Mouse (Mus musculus) cerebellum, postnatal 25 days (tissue): ENCODE measurements around the gene Folr2.

ENCODE experiments used
- DNase-seq, 2 experiments: peaks; one replicate each; pipeline ENCODE4 v3.0.0; 2021; ENCODE audit warnings: mixed read lengths in 2 of 2

The Folr2 gene

GRCm38 (mm10) chr7:101866491-101867265, 9.7 kb upstream of the Folr2 start:
- DNase-seq = no peak

- no peak for DNase-seq
Observed at GRCm38 (mm10) chr7:101863415-101863814, 6.4 kb upstream of the Folr2 start, which contains the start of gene Anapc15. TSS of gene Anapc15 (plus strand) at chr7:101863715.

- no peak for DNase-seq
Observed at GRCm38 (mm10) chr7:101862291-101862690, 5.3 kb upstream of the Folr2 start.

GRCm38 (mm10) chr7:101860978-101861377, 4.0 kb upstream of the Folr2 start:
- DNase-seq = no peak

GRCm38 (mm10) chr7:101858362-101858761, 1.4 kb upstream of the Folr2 start:
- DNase-seq = no peak

GRCm38 (mm10) chr7:101853816-101854215, 3.2 kb downstream of the Folr2 start:
- DNase-seq = no peak

- DNase-seq = no peak
Observed at GRCm38 (mm10) chr7:101852846-101853245, 4.1 kb downstream of the Folr2 start.

- no peak for DNase-seq
Observed at GRCm38 (mm10) chr7:101851689-101852088, 5.3 kb downstream of the Folr2 start.

GRCm38 (mm10) chr7:101847934-101848333, 9.1 kb downstream of the Folr2 start:
- no peak for DNase-seq

GRCm38 (mm10) chr7:101844186-101844585, 12.8 kb downstream of the Folr2 start:
- no peak for DNase-seq

- DNase-seq = peak; percentile 87 to 91
Observed at GRCm38 (mm10) chr7:101837606-101838471, 19.2 kb downstream of the Folr2 start, which contains the start of gene Inppl1. TSS of gene Inppl1 (minus strand) at chr7:101838229.

GRCm38 (mm10) chr7:101837154-101837605, 19.8 kb downstream of the Folr2 start:
- DNase-seq = no peak

- peak; percentile 46 to 69 for DNase-seq
Observed at GRCm38 (mm10) chr7:101836271-101837153, 20.5 kb downstream of the Folr2 start.

GRCm38 (mm10) chr7:101835457-101836109, 21.4 kb downstream of the Folr2 start:
- DNase-seq = no peak

GRCm38 (mm10) chr7:101834903-101835302, 22.1 kb downstream of the Folr2 start:
- DNase-seq = no peak

GRCm38 (mm10) chr7:101833916-101834584, 22.9 kb downstream of the Folr2 start:
- DNase-seq = no peak

- DNase-seq = no peak
Observed at GRCm38 (mm10) chr7:101833352-101833751, 23.6 kb downstream of the Folr2 start.

GRCm38 (mm10) chr7:101832372-101832771, 24.6 kb downstream of the Folr2 start:
- no peak for DNase-seq

- no peak for DNase-seq
Observed at GRCm38 (mm10) chr7:101831437-101831836, 25.6 kb downstream of the Folr2 start.

GRCm38 (mm10) chr7:101830373-101830772, 26.6 kb downstream of the Folr2 start:
- no peak for DNase-seq
